Mouse (Mus musculus) bone marrow macrophage, adult 2 months (primary cell): Measurements from ENCODE around the gene Pde4a.

Experiments
- CTCF ChIP-seq: IDR thresholded peaks from 2 replicates; pipeline ENCODE4 v1.5.1; 2012; ENCODE audit warnings: low read depth, mild to moderate bottlenecking, low read length, moderate library complexity
- POLR2A ChIP-seq: IDR thresholded peaks from 2 replicates; pipeline ENCODE4 v1.6.1; 2012; ENCODE audit warnings: mild to moderate bottlenecking, low read depth, low read length, borderline replicate concordance

- no peak for TF ChIP-seq CTCF
- no peak for TF ChIP-seq POLR2A
Measured at GRCm38 (mm10) chr9:21181421-21182220, 16.1 kb downstream of the Pde4a start.
